Mouse (Mus musculus): Measurements from ENCODE around the gene Tm2d3.

- no peak for TF ChIP-seq FLI1 (IDR thresholded peaks at IDR 0.05; ENCODE audit: low read length)
- TF ChIP-seq GATA1 (IDR thresholded peaks at IDR 0.05; ENCODE audit: borderline replicate concordance, low read length) = no peak
Measured at GRCm38 (mm10) chr7:65644643-65645351, 46.2 kb upstream of the Tm2d3 start, which contains the start of gene Tarsl2.
